Mouse (Mus musculus): Measurements from ENCODE around the gene Maml3.

Gene Maml3

DNA sequence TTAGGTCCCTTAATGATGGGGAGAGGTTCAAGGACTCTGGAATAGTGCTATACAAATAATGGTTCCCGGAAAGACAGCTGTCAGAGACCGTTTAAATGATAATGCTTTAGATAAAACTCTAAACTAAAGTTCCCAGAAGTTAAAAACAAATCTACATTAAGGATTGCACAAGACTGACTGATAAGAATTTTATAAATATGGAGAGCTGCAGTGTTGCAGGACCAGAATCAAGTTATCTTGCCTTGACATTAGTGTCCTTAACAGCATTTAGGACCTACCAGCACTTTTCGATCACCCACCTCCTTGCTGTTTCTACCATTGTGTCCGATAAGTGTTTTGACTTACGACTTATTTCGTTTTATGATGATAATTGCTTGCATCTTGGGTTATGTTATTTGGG lies 466.6 kb downstream of the Maml3 start:
- CTCF ChIA-PET, result interaction anchor here (0.8 kb wide), 1 partner anchor 10 kb away, joined by 4 read pairs; no protein-coding TSS in a partner anchor

DNA sequence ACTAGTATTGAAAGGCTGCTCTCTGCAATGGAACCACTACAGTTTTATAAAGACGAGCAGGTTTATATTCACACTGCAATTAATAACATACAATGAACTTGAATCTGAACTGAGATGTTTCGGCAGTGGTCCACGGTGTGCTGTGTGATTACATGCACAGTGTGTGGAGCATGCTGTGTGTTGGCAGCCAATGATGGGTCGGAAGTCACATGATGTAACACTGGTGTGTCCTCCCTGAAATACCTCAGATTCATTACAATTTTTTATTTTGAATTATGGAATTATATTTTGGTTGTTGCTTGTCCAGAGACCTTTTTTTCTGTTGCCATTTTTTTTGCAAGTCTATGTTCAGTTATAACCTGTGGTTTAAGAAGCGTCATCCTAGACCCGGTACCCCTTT lies 467.6 kb downstream of the Maml3 start:
- CTCF ChIA-PET, result interaction anchor here (0.8 kb wide), 1 partner anchor 26 kb away, joined by 3 read pairs; no protein-coding TSS in a partner anchor

DNA sequence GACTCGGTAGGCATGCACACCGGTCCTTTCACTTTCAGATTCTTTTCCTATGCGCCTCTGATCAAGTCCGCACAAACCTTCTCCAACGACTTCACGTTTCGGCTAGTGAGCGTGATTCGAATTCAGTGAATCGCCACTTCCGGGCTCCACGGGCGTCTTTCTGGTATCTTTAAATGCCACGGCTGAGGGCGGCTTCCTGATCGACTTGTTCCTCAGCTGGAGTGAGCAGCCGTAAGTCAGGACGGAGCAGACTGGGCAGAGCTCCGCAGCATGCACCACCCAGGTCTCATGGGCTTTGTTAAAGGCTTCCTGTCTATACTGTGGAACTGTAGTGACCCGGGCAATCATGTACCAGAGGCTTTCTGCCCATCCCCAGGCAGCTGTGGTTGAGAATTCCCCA lies 468.2 kb downstream of the Maml3 start:
- CTCF ChIA-PET, result interaction anchor here (0.8 kb wide), 1 partner anchor 27 kb away, joined by 3 read pairs; no protein-coding TSS in a partner anchor

- CTCF ChIA-PET, result no interaction called here
Measured at GRCm38 (mm10) chr3:51635960-51636359, 468.9 kb downstream of the Maml3 start.
